Mouse (Mus musculus): ENCODE results near the gene Mpnd. TPM values are rescaled to one million over a fixed set of nuclear protein-coding genes. Genes with fewer than 3 reads are reported as not detected.

Mpnd gene
- total RNA-seq, 2 experiments from 2014 or later: 44.1 to 49.9 TPM

GRCm38 (mm10) chr17:55971453-55971852 is 34.1 kb upstream of the Mpnd start:
- DNase-seq: no peak
- intact Hi-C loops (cut with DNase I): no loop called here

- intact Hi-C loops (cut with DNase I): loop anchor here (1.0 kb wide), 1 partner anchor 34 kb away; no protein-coding TSS in a partner anchor
- peak; percentile 83 to 89 for DNase-seq
These were observed 29.2 kb upstream of the Mpnd start for GRCm38 (mm10) chr17:55976255-55976862.

- no peak for DNase-seq
- intact Hi-C loops (cut with DNase I): no loop called here
These were observed 28.2 kb upstream of the Mpnd start for GRCm38 (mm10) chr17:55977301-55977700.

- DNase-seq: peak; percentile 61 to 63
These were observed 19.2 kb upstream of the Mpnd start, which contains the start of gene Fsd1 for GRCm38 (mm10) chr17:55986030-55986961. TSS of gene Fsd1 (plus strand) at chr17:55986509.

GRCm38 (mm10) chr17:55990278-55990898 is 15.1 kb upstream of the Mpnd start:
- intact Hi-C loops (cut with DNase I): no loop called here
- DNase-seq: no peak

More at GRCm38 (mm10) chr17:55986030-55986961, 19.2 kb upstream of the Mpnd start, which contains the start of gene Fsd1:
- intact Hi-C loops (cut with DNase I): no loop called here

- DNase-seq: peak in 1 of 2 experiments; percentile 38
These were observed 9.5 kb upstream of the Mpnd start for GRCm38 (mm10) chr17:55996007-55996406.

GRCm38 (mm10) chr17:55999794-56000499 is 5.6 kb upstream of the Mpnd start:
- no peak for DNase-seq
- intact Hi-C loops (cut with DNase I): no loop called here

More at GRCm38 (mm10) chr17:55996007-55996406, 9.5 kb upstream of the Mpnd start:
- intact Hi-C loops (cut with DNase I): no loop called here

GRCm38 (mm10) chr17:56003000-56003399 is 2.5 kb upstream of the Mpnd start:
- no peak for DNase-seq
- intact Hi-C loops (cut with DNase I): no loop called here

- intact Hi-C loops (cut with DNase I): no loop called here
- no peak for DNase-seq
These were observed 1.4 kb downstream of the Mpnd start for GRCm38 (mm10) chr17:56006956-56007355.

- DNase-seq: no peak
- intact Hi-C loops (cut with DNase I): no loop called here
These were observed 2.2 kb downstream of the Mpnd start for GRCm38 (mm10) chr17:56007444-56008355.

GRCm38 (mm10) chr17:56008356-56009087 is 3.0 kb downstream of the Mpnd start:
- intact Hi-C loops (cut with DNase I): no loop called here
- DNase-seq: peak; percentile 87 to 89

- peak; percentile 89 to 92 for DNase-seq
- intact Hi-C loops (cut with DNase I): no loop called here
These were observed 3.8 kb downstream of the Mpnd start for GRCm38 (mm10) chr17:56009088-56009961.

GRCm38 (mm10) chr17:56009962-56010240 is 4.4 kb downstream of the Mpnd start:
- intact Hi-C loops (cut with DNase I): loop anchor here (1.0 to 10.0 kb wide), 3 partner anchors 34 to 305 kb away; no protein-coding TSS in a partner anchor
- DNase-seq: no peak

- no peak for DNase-seq
- intact Hi-C loops (cut with DNase I): loop anchor here (1.0 to 10.0 kb wide), 3 partner anchors 34 to 305 kb away; no protein-coding TSS in a partner anchor
These were observed 4.7 kb downstream of the Mpnd start for GRCm38 (mm10) chr17:56010255-56010654.

- peak; percentile 84 to 91 for DNase-seq
These were observed 5.2 kb downstream of the Mpnd start for GRCm38 (mm10) chr17:56010681-56011080.

GRCm38 (mm10) chr17:56011441-56011840 is 5.9 kb downstream of the Mpnd start:
- intact Hi-C loops (cut with DNase I): loop anchor here (2.0 to 10.0 kb wide), 2 partner anchors 55 to 307 kb away; no protein-coding TSS in a partner anchor
- no peak for DNase-seq

More at GRCm38 (mm10) chr17:56010681-56011080, 5.2 kb downstream of the Mpnd start:
- intact Hi-C loops (cut with DNase I): loop anchor here (1.0 to 10.0 kb wide), 3 partner anchors 34 to 306 kb away; no protein-coding TSS in a partner anchor

- DNase-seq: no peak
- intact Hi-C loops (cut with DNase I): loop anchor here (10.0 kb wide), 1 partner anchor 310 kb away; no protein-coding TSS in a partner anchor
These were observed 9.8 kb downstream of the Mpnd start for GRCm38 (mm10) chr17:56015293-56015692.

Measured in heart, postnatal 14 days (tissue).